Mouse (Mus musculus) erythroblast, embryonic 14.5 days (primary cell): ENCODE measurements around the gene Gm48551. TPM values are rescaled to one million over a fixed set of nuclear protein-coding genes. Genes with fewer than 3 reads are reported as not detected.

Source experiments
- H3K27me3 ChIP-seq: 2 replicates; pipeline ENCODE4 v1.6.1; 2012; ENCODE audit warnings: inconsistent platforms; ENCODE audit not compliant: control insufficient read depth
- H3K36me3 ChIP-seq: 2 replicates; pipeline ENCODE4 v1.6.1; 2012; ENCODE audit warnings: mild to moderate bottlenecking, inconsistent platforms; ENCODE audit not compliant: control insufficient read depth
- H3K4me1 ChIP-seq: 2 replicates; pipeline ENCODE4 v1.6.1; 2012; ENCODE audit warnings: inconsistent platforms; ENCODE audit not compliant: control insufficient read depth
- H3K4me3 ChIP-seq: replicated peaks from 2 replicates; pipeline ENCODE3; 2012; ENCODE audit warnings: moderate library complexity, mild to moderate bottlenecking, inconsistent platforms
- H3K9me3 ChIP-seq: 2 replicates; pipeline ENCODE4 v1.6.1; 2012; ENCODE audit warnings: low read length, inconsistent platforms, mixed read lengths; ENCODE audit not compliant: control insufficient read depth
- GATA1 ChIP-seq: IDR thresholded peaks from 2 replicates; pipeline ENCODE4 v1.6.1; 2012; ENCODE audit warnings: low read length, inconsistent platforms, mixed read lengths
- TAL1 ChIP-seq: IDR thresholded peaks from 3 replicates; pipeline ENCODE4 v1.6.1; 2012; ENCODE audit warnings: low read length, inconsistent platforms, mixed read lengths
- polyA plus RNA-seq: library from polyadenylated mRNA; stranded (reverse); fragments of >175 nt; gene quantifications from 2 replicates; pipeline ENCODE4 v1.2.3, GENCODE M21; 2012

The Gm48551 gene
- polyA plus RNA-seq, 1 experiment, result 0.20 TPM

DNA sequence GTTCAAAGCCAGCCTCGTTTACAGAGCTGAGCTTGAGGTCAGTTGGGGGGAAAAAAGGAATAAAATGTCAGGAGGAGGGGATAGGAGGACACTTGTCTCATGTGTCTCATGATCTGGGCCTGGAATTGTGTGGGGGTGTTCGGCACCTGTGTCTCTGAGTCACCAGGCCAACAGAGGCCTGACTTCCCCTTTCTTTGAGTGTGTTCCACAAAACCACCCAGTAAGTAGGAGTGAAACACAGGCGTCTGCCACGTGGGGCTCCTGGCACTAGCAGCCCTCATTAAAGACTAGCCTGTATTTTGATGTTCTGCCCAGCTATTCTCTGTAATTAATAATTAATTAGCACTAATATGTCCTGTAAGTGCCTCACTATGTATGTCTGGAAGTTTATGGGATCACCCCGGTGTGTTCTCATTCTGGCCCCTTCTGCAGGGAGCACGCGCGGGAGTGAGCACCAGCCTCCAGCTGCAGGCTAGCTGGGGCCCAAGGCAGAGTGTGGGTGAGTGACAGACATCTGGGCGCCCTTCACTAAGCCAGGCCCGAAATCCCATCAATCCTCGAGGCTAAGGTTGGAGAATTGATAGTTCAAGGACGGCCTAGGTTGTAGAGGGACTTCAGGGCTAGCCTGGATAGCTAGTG lies 27.8 kb upstream of the Gm48551 start:
- Histone ChIP-seq H3K27me3 (no peaks in the 10 kb centered on the region), H3K4me3 (peak overlapping the region; percentile 86), H3K4me1 (peaks cover 87% of the 10 kb centered on the region), H3K36me3 (peaks cover 28% of the 10 kb centered on the region), H3K9me3 (no peaks in the 10 kb centered on the region)
- TF ChIP-seq GATA1, result no peak
- TF ChIP-seq TAL1, result no peak

DNA sequence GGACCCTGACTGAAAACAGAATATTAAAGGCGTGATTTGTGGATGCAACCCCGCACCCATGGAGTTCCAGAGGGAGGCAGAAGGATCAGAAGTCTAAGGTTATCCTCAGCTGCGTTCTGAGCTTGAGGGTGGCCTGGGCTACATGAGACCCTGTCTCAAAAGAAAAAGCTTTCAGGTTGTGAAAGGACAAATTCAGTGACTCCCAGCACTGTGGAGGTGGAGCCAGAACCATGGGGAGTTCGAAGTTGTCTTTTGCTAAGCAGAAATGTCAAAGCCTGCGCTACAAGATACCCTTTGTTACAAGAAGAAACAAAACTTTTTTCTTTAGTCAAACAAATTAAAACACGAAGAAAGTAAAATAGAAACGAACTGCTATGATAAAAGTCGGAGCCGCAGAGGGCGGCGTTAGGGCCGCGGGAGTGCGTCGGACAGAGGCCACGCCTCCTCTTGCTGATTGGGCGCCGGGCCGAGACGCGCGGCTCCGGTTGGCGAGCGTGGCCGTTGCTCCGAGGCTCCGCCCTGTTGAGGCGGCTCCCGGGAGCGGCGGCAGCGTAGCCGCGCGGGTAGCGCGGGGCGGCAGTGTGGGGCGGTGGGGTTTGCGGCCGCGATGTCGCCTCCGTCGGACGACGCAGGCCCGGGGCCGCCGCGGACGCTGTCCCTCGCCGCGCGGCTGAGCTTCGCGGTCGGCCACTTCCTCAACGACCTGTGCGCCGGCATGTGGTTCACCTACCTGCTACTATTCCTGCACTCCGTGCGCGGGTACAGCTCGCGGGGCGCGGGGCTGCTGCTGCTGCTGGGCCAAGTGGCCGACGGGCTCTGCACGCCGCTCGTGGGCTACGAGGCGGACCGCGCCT lies 27.0 kb upstream of the Gm48551 start, which contains the start of gene Mfsd12:
Mfsd12 (plus strand) TSS at position 501 of the 854 bp plus-strand sequence.
- H3K4me1 ChIP-seq, result peaks cover 87% of the 10 kb centered on the region

DNA sequence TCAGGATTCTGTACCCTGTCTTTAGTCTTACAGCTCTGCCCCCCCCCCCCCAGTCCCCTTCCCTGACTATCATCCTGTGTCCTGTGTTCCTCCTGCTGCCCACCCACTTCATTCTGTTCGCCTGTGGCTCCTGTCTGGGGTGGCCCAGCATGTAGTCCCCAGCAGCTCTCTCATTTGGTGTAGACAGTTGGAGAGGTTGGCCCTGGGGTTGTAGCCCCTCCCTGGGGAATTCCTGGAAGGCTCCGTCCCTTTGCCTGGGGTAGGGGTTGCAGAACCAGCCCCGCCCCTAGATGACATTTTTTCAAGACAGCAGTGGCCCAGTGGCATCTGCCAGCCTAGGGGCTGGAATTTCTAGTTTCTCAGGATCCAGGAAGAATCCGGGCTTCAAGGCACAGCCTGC lies 26.1 kb upstream of the Gm48551 start:
- no peak for TF ChIP-seq TAL1
- no peak for TF ChIP-seq GATA1
- Histone ChIP-seq H3K27me3 (no peaks in the 10 kb centered on the region), H3K9me3 (no peaks in the 10 kb centered on the region), H3K36me3 (peaks cover 45% of the 10 kb centered on the region), H3K4me3 (peak overlapping the region; percentile 86), H3K4me1 (peaks cover 88% of the 10 kb centered on the region)

More for the DNA sequence above, 27.0 kb upstream of the Gm48551 start, which contains the start of gene Mfsd12:
- Histone ChIP-seq H3K9me3 (no peaks in the 10 kb centered on the region), H3K4me3 (peak within 1 kb of the TSS; percentile 86), H3K27me3 (no peaks in the 10 kb centered on the region), H3K36me3 (peaks cover 35% of the 10 kb centered on the region)
- TF ChIP-seq TAL1 (no peak), GATA1 (no peak)

DNA sequence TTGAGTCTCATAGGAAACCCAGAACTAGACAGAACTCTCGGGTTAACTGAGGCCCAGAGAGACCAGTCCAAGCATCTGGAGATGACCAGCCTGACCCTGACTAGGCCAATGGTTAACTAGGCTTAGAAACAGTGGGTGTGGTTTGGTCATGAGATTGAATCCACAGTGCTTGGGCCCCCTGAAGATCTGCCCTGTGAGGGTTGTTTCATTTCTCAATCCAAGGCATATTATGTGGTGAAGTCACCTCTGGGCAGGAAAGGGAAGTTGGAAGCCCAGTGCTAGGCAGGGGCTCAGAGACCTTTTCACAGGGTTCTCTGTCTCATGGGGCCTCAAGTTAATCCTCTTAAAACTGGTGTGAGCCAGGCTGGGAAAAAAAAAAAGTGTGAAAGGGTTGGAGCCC lies 25.4 kb upstream of the Gm48551 start:
- no peak for TF ChIP-seq TAL1
- no peak for TF ChIP-seq GATA1
- peaks cover 91% of the 10 kb centered on the region for H3K4me1 ChIP-seq
- no peaks in the 10 kb centered on the region for H3K27me3 ChIP-seq
- H3K36me3 ChIP-seq, result peaks cover 51% of the 10 kb centered on the region
- H3K9me3 ChIP-seq, result peaks cover 2% of the 10 kb centered on the region; the same call in 1 of the 2 replicates
- peak overlapping the region; percentile 86 for H3K4me3 ChIP-seq

DNA sequence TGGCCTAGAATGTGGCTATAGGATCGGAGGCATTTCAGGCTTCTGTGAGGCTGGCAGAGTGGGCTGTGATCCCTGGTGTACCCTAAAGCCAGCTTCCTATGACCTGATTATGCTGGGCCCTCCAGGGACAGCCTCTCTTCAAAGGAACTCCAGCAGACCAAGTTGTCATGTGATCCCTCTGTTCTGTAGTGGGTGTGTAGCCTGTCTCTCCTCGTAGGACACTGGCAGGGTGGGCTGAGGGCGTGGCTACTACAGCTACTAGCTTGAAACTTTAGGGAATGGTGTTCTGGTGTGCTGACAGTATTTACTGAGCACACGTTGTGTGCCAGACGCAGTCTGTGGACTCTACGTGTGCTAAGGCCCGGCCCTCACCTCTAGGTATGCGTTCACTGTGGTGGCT lies 23.5 kb upstream of the Gm48551 start:
- H3K36me3 ChIP-seq, result peaks cover 70% of the 10 kb centered on the region
- H3K4me1 ChIP-seq, result peaks cover 96% of the 10 kb centered on the region
- peaks cover 2% of the 10 kb centered on the region; the same call in 1 of the 2 replicates for H3K9me3 ChIP-seq
- H3K27me3 ChIP-seq, result no peaks in the 10 kb centered on the region
- no peak for TF ChIP-seq GATA1
- no peak for TF ChIP-seq TAL1
- H3K4me3 ChIP-seq, result peak overlapping the region; percentile 35

DNA sequence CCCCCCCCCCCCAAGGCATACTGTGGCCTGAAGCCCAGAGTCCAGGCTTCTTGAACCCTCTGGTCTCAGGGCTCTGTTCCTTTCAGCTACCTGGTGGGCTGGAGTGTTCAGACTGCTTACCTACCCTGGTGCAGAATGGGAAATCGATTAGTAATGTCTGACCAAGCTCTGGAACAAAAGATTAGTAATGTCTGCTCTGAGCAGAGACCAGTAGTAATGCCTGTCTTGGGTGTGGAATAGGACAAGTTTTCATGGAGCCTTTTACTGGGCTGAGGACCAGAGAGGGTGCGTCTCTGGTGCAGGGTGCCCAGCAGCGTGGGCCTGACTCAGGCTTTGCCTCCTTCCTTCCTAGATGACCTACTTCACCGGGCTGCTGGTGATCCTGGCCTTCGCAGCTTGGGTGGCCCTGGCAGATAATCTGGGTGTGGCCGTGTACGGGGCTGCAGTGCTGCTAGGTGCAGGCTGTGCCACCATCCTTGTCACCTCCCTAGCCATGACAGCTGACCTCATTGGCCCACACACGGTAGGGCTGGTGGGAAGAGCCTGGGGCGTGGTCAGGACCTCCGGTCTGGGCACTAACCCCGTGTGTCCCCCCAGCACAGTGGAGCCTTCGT lies 21.8 kb upstream of the Gm48551 start:
- TF ChIP-seq TAL1 (peak; percentile 73), GATA1 (peak; percentile 71)
- Histone ChIP-seq H3K27me3 (no peaks in the 10 kb centered on the region), H3K36me3 (peaks cover 87% of the 10 kb centered on the region), H3K4me3 (peak overlapping the region; percentile 57), H3K9me3 (peaks cover 2% of the 10 kb centered on the region; the same call in 1 of the 2 replicates), H3K4me1 (peaks cover 100% of the 10 kb centered on the region)

DNA sequence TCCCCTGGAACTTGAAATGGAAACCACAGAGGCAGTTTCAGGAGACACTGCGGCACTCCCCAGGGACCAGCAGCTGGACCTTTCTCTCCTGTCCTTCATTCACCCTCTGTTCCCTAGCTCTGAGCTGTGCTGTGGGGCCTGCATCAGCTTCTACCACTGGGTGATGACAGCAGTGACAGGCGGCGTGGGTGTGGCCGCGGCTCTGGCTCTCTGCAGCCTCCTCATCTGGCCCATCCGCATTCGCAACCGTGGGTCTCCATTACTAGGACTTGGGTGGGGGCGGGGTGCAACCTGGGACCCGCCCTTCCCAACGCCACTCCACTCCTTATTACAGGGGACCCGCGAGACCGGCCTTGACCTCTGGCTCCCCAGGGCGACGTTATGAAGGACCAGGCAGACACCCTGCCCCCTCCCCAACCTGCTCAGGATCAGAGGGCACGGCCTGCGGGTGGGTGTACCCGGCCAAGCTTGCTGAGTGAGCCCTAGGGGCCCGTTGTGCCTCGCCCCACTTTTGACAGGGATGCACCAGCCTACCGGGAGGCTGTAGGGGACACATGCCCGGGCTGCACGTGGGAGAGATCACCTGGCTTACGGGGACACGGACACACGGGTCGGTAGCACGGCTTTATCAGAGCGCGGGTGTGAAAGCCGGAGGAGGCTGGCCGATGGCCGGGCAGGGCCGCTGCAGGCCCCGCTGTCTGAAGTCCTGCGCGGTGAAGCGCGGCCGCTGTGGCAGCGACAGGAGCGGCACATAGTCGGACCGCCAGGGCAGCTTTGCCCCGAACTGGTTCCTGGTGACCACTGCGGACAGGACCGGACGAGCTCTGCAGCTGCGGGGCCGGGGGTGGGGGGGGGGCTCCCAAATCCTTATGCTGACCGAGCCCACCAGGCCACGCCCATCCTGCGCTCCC lies 20.6 kb upstream of the Gm48551 start:
- no peaks in the 10 kb centered on the region; the same call in 1 of the 2 replicates for H3K27me3 ChIP-seq
- peaks cover 2% of the 10 kb centered on the region; the same call in 1 of the 2 replicates for H3K9me3 ChIP-seq
- H3K4me3 ChIP-seq, result peak overlapping the region; percentile 57
- H3K4me1 ChIP-seq, result peaks cover 100% of the 10 kb centered on the region
- no peak for TF ChIP-seq GATA1
- no peak for TF ChIP-seq TAL1
- H3K36me3 ChIP-seq, result peaks cover 99% of the 10 kb centered on the region

DNA sequence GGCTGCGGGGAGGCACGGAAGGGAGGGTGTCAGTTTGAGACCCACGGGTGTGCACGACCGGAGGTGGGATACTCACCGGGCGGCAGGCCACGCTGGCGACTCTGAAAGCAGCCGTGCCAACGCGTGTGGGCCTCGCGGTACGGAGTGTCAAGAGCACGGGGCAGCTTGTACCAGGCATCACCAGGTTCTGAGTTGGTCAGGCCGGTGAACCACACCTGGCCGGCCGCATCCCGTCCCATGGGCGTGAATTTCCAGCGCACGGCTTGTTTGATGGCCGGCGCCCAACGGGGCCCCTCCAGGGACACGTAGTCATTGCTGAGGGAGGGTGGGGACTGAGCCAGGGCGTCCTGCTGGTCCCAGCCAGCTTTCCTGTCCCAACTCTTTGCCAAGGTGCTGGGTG lies 19.6 kb upstream of the Gm48551 start:
- Histone ChIP-seq H3K9me3 (peaks cover 2% of the 10 kb centered on the region; the same call in 1 of the 2 replicates), H3K36me3 (peaks cover 100% of the 10 kb centered on the region), H3K4me3 (peak overlapping the region; percentile 21), H3K27me3 (no peaks in the 10 kb centered on the region; the same call in 1 of the 2 replicates), H3K4me1 (peaks cover 95% of the 10 kb centered on the region)
- TF ChIP-seq GATA1 (no peak), TAL1 (no peak)
